Mouse (Mus musculus): Measurements from ENCODE around the gene Prc1.

GRCm38 (mm10) chr7:80365759-80366158, 71.5 kb downstream of the Prc1 start:
- no peak for TF ChIP-seq ZNF384 (IDR thresholded peaks at IDR 0.05; ENCODE audit: low read depth, low read length)
- TF ChIP-seq HCFC1 (IDR thresholded peaks at IDR 0.05; ENCODE audit: borderline replicate concordance, insufficient read depth, low read length), result no peak
- TF ChIP-seq MAFK (IDR thresholded peaks at IDR 0.05; ENCODE audit: insufficient read depth, low read depth, low read length), result no peak
